Mouse (Mus musculus): ENCODE data around the gene Trank1.

DNA sequence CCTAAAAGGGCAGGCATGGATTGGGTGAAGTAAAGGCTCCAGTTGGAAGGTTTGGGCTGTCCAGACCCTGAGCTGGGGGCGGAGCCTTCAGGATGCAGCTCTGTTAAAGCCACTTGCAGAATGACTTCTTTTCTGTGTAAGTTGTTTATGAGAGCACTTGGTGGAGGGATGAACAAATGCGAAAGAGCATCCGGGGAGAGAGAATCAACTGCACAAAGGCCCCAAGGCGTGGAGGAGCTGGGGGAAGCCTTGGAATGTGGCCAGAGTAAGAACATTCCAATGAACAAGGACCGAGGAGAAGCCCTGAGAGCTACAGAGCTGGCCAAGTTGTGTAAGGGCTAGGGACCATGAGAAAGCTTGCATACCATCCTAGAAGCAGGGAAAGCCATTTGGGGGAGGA is 111.0 kb downstream of the Trank1 start:
- no peak for TF ChIP-seq POLR2A (IDR thresholded peaks at IDR 0.05; ENCODE audit: borderline replicate concordance, control insufficient read depth, low read depth, low read length)
- TF ChIP-seq CTCF (IDR thresholded peaks at IDR 0.05; ENCODE audit: control insufficient read depth, insufficient read depth, low read length): no peak

Measured in bone marrow, adult 2 months (tissue).